Mouse (Mus musculus) macrophage (primary cell): ENCODE measurements around the gene Degs2. TPM values are rescaled to one million over a fixed set of nuclear protein-coding genes. Genes with fewer than 3 reads are reported as not detected.

Experiments
- polyA plus RNA-seq: library from polyadenylated mRNA; stranded (reverse); fragments of 250-400 nt; gene quantifications from 3 replicates; pipeline ENCODE4 v1.2.4, GENCODE M21; 2018; ENCODE audit warnings: inconsistent platforms

Gene Degs2
- polyA plus RNA-seq, 1 experiment from 2014 or later = not detected

Other genes with a start within 250 kb of the Degs2 start
- 336 to 485 TPM (median 343 TPM) in 3 replicates for gene Evl, start 147.6 kb downstream of the Degs2 start, polyA plus RNA-seq
- 24.1 to 61.1 TPM (median 29.0 TPM) in 3 replicates for gene Yy1, start 90.7 kb upstream of the Degs2 start, polyA plus RNA-seq
- gene Slc25a29, start 133.6 kb upstream of the Degs2 start, polyA plus RNA-seq = 0.07 to 0.37 TPM (median 0.18 TPM) in 3 replicates
- gene Slc25a47, start 133.7 kb upstream of the Degs2 start, polyA plus RNA-seq = 0.09 to 1.3 TPM (median 0.60 TPM) in 3 replicates
- gene Wdr25, start 191.3 kb upstream of the Degs2 start, polyA plus RNA-seq = 5.4 to 11.7 TPM (median 7.6 TPM) in 3 replicates
- 29.2 to 47.1 TPM (median 38.9 TPM) in 3 replicates for gene Wars, start 191.9 kb upstream of the Degs2 start, polyA plus RNA-seq